Mouse (Mus musculus) right cerebral cortex, adult 2 months (tissue): Measurements from ENCODE around the gene Gm21627.
"Not testable (repeated sequence)": the region's sequence is repeated elsewhere in the genome, so short reads cannot be mapped to it uniquely, and the experiment has no call there.

Experiments
- DNase-seq, 2 experiments: peaks; one replicate each; pipeline ENCODE4 v3.0.0; 2021 to 2022; ENCODE audit warnings: low spot score in 2 of 2

The Gm21627 gene

DNA sequence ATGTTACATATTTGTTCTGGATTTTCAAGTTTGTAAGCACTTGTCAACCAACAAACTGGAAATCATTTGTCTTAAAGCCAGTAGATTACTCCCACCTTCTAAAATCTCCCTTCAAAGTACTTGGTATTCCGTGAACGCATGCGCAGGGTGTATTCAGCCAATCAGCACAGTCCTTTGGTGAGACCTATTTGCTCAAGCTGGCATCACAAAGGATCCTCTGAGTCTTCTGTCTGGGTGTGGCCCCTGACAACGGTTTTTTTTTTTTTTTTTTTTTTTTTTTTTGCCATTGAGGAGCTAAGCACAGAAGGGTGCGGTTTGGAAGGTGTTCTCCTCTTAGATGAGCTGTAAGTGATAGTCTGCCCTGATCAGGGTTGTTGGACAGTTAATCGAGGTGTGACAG, at the start of gene Gm21627:
Gm21627 (plus strand) TSS at position 301 of the 400 bp plus-strand sequence.
- not testable (repeated sequence) for DNase-seq
